Mouse (Mus musculus) thymus, postnatal 36 days (tissue): ENCODE results near the gene Epha3.

Source experiments
- DNase-seq, 2 experiments: peaks; one replicate each; pipeline ENCODE4 v3.0.0; 2022; ENCODE audit warnings: mixed read lengths in 2 of 2

The Epha3 gene

DNA sequence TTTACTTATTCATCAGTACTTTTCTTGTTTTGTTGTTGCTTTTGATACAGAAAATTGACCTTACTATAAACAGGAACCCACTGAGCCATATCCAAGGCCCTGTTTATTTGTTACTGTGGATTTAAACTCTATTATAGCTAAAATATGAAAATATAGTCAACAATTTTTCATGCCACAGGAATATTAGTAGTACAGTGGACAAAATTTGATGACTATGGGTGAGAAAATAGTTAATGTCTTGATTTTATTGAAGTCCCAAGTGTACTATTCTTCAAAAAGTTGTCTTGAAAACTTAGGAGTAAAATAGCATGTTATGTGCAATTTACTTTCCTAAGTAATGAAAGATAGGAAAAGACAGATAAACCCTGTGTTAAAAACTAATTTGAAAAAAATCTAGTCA lies 217.4 kb downstream of the Epha3 start:
- no peak for DNase-seq

- DNase-seq, result no peak
Observed at GRCm38 (mm10) chr16:63642641-63643040, 221.3 kb downstream of the Epha3 start.

DNA sequence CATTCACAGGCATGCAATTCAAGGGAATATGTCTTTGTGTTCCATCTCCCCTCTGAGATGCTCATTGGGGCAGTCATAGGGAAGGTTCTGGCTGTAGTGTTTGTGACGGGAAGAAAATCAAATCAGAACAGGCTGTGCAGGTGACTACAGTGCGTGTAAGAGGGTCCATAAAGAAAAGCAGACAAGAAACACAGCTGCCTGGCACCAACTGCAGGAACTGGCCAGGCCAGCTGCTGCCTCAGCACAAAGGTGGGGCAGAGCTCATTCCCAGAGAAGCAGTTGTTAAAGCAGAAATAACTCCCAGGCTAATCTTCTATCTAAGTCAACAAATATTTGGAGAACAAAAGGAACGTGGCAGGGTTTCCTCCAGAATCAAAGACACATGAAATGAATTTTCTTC lies 222.4 kb downstream of the Epha3 start:
- no peak for DNase-seq

DNA sequence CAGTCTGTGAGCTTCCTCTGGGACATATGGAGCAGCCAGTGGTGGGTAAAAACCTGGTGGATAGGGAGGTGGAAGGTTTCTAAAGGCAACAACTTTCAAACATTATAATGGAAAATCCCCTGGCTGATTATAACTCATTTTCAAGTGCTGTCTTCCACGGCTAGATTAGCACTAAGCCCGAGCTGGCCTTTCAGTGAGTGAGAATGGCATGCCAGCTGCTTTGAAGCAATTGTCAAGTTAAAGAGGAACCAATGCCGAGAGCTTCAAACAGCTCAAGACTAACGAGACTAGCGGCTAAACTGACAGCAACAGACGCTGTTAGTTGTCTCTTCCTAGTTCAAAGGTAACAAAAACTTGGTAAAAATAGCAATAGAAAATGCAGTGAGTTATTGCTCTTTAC lies 225.3 kb downstream of the Epha3 start:
- DNase-seq, result no peak

GRCm38 (mm10) chr16:63633748-63634166 lies 230.2 kb downstream of the Epha3 start:
- no peak for DNase-seq

DNA sequence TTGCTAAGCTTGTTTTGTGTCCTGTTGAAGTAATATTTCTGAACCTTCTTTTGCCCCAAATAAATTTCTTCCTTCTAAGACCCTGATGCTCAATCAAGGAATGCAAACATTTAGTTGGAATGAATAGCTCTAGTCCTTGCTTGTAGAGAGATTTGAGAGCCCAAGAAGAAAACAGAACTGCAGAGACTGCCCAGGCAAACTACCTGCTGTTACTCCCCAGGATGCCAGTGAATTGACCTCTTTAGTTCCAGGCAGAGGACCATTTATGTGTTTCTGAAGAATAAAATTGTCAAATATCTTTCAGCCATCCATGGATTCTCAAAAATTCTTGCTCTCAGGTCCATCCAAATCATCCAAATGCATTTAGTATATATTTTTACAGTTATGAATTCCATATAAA lies 238.7 kb downstream of the Epha3 start:
- no peak for DNase-seq

DNA sequence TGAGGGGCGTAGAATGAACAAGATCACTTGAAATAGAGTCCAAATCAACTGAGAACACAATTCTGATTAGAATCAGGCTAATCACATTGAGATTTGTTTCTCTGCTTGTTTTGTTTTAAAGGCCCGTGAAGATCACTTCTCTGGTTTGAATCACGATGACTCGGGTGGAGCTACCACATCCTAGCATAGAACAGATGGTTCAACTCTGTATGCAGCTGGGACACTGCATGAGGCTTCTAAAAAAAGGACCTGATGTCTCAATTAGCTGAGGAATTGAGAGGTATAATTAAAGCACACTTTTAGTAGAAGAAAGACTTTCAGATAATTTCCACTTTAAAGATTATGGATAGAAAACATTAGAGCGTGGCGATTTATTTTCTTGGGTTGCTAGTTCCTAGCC lies 242.1 kb downstream of the Epha3 start:
- no peak for DNase-seq

GRCm38 (mm10) chr16:63615396-63615795 lies 248.6 kb downstream of the Epha3 start:
- no peak for DNase-seq

GRCm38 (mm10) chr16:63613006-63613405 lies 251.0 kb downstream of the Epha3 start:
- no peak for DNase-seq

DNA sequence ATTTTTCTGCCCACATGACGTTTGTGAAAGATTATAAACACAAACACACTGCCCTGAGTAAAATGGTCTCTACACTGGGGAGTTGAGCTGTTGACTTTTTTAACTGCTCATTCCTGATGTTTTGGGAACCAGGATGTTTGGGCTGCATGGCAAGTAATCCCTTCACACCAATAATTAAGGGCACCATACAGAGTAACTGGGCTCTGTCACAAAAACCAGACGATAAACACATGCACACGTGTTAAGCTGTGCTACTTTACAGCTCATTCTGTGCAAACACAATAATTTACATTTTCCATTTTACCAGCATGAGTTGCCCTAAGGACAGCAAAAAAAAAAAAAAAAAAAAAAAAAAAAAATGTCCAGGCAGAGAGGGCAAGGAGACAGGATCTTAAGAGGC lies 263.7 kb downstream of the Epha3 start:
- no peak for DNase-seq

GRCm38 (mm10) chr16:63594656-63595055 lies 269.3 kb downstream of the Epha3 start:
- DNase-seq, result no peak

- no peak for DNase-seq
Observed at GRCm38 (mm10) chr16:63569746-63570145, 294.2 kb downstream of the Epha3 start.

DNA sequence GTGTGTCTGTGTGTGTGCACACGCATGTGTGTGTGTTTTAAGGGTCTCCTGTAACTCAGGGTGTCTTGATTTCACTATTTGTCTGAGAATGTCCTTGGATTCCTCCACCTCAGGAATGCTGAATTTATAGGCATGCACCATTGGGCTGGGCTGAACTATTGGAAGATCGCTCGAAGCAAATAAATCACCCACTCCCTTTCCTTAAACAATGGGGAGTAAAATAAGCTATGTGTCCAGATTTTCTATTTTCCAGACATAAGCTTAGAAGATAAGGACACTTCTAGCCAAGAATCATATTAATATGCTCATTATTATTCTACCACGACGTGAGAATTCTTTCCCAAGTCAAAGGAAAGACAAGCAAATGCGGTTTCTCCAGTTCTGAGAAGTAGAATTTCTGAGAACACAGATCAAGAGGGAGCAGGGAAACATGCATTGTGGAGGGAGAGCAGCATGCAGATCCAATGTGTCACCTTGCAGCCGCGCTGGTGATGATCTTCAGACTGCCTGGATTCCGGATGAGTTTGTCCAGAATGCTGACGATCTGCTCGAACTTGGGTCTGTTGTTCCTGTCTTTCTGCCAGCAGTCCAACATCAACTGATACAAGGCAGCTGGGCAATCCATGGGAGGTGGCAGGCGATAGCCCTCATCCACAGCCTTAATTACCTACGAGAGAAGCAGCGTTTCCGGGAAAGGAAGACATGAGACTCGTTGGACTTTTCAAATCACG lies 297.7 kb downstream of the Epha3 start:
- no peak for DNase-seq

GRCm38 (mm10) chr16:63556410-63557146 lies 307.4 kb downstream of the Epha3 start:
- DNase-seq, result no peak

GRCm38 (mm10) chr16:63552531-63552930 lies 311.4 kb downstream of the Epha3 start:
- DNase-seq, result no peak

DNA sequence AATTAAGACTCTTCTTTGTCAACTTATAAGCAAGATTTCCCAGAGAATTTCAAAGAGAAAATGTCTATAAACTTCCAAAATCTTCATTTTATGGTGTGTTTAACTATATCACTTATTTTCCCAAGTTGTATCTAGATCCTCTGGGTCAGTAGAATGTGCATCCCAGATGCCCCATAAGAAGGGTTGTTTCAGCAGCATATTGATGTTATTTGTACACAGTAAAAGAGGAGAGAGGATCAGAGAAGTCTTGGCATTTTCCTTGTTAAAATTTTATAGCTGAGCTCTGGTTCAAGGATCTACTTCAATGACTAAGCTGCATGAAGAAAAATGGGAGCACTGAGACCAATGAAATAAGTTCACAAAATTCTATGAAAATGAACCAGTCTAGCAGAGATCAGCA lies 324.5 kb downstream of the Epha3 start:
- no peak for DNase-seq

DNA sequence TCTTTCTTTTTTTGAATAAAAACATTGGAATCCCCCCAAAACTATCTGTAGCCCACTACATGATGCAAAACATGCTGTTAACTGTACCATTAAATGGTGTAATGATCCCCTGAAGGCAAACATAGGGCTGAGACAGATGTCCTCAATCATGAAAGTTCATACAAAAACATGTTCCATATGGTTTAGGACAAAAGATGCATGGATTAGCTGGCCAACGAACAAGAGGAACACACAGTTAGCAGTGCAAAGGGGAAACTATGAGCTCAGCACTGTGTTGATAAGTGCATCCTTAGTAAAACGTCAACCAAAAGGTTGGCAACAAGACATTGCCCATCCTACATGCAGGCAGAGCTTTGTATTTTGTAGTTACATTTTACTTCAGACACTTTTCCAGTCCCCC lies 335.2 kb downstream of the Epha3 start:
- no peak for DNase-seq

- DNase-seq, result no peak
Observed at GRCm38 (mm10) chr16:63517636-63518035, 346.3 kb downstream of the Epha3 start.

- no peak for DNase-seq
Observed at GRCm38 (mm10) chr16:63510069-63510468, 353.9 kb downstream of the Epha3 start.

DNA sequence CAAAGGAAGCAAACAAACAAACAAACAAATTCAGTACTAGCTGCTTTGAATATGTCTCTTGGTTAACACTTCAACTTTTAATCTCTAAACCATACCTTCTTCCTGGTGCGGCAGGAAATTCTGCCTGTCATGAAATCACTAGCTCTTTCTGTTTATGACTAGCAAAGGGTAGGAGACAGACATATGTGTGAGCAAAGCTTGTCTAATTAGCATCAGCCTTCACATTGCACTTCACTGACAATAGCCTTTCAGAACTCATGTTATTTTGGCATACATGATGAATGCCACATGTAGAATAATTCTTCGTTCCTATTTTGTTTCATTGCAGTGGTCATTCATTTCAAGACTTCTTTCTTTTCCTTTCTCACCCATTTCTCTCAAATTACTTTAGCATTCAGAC lies 357.5 kb downstream of the Epha3 start:
- no peak for DNase-seq

DNA sequence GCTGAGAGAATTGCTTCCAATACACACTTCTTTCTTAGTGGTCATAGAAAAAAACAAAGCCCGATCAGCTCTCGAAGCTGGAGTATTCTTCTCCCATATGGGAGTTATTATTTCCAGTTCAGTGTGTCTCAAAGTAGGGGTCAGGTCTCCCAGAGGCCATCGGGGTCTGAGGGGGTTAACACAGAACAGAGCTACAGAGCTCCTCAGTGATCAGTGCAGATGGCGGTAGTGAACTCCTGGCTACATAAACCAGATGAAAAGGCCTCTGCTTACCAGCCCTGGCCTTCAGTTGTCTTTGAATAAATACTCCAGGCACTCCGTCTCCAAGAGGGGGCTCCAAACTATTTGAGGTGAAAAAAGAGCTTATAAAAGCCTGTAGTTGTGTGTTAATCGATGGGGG lies 362.5 kb downstream of the Epha3 start:
- no peak for DNase-seq

DNA sequence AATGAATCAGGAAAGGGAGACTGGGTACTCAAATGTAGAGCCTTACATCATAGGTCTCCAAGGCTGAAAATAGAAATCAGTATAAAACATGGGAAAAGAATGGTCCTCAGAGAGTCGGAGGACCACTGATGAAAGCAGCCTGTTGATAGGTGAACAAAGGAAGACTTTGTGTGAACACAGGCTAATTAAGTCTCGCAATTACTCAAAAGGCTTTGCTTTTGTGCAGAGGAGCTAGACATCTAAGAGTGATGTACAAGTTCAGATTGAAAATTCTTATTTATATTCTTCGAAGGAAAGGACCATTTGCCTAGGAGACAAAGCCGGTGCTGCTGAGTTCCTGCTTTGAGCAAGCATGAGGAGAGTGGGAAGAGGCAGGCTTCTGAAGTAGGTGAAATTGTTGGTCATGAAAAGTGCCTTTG lies 363.0 kb downstream of the Epha3 start:
- DNase-seq, result no peak
